Mouse (Mus musculus): ENCODE results near the gene Ankrd17. TPM values are rescaled to one million over a fixed set of nuclear protein-coding genes. Genes with fewer than 3 reads are reported as not detected.
A peak's percentile ranks its signal among the peaks of the same experiment; 100 is the strongest.

Gene Ankrd17
- polyA plus RNA-seq, 1 experiment from 2014 or later, result 27.7 TPM

DNA sequence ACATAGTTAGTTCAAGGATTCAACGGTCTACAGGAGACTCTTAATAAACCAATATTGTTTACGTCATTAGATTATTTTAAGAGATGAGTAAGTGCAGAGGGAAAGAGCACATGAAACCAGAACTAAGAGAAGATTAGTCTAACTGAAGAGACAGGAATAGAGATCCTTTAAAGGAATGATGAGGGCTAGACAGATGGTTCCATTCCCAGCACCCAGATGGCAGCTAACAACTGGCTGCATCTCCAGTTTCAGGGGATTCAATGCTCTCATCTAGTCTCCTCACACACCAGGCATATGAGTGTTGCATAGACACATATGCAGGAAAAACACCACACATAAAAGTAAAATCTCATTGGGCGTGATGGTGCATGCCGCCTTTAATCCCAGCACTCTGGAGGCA lies 133.1 kb downstream of the Ankrd17 start:
- Histone ChIP-seq H3K9ac (ENCODE audit: low read length) (no peak overlapping the region), H3K27ac (ENCODE audit: low read depth, low read length) (no peak overlapping the region), H3K4me2 (no peak overlapping the region), H3K27me3 (ENCODE audit: control insufficient read depth, insufficient read depth, low read length) (no peaks in the 10 kb centered on the region), H3K9me3 (ENCODE audit: control insufficient read depth, low read length) (no peaks in the 10 kb centered on the region), H3K36me3 (ENCODE audit: control insufficient read depth, insufficient read depth, low read length) (peaks cover 20% of the 10 kb centered on the region), H3K4me3 (ENCODE audit: low read depth, low read length) (no peak overlapping the region), H3K4me1 (ENCODE audit: control insufficient read depth, insufficient read depth, low read length) (no peaks in the 10 kb centered on the region)
- DNase-seq (ENCODE audit: low spot score, missing footprints) (no peak), ATAC-seq (ENCODE audit: low FRiP score) (no peak)
- WGBS, result 97% methylated on average over 4 of the region's 4 CpGs

DNA sequence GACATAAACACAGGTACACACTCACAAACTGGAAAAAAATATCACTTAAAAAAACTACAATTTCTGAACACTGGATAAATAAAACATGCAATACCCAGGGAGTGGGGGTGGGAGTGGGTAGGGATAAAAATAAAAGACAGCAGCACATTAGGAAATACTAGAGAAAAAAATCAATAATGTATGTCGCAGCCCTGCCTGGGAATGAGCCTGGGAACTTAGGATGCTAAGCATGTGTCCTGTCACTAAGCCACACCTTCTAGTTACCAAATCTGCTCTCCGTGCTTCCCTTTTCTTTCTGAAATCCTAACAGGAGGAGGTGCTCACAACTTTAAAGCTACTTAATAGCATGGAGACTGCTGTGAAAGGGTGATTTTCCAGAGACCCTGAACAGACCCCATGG lies 136.6 kb downstream of the Ankrd17 start:
- Histone ChIP-seq H3K36me3 (ENCODE audit: control insufficient read depth, insufficient read depth, low read length) (peaks cover 12% of the 10 kb centered on the region), H3K4me2 (no peak overlapping the region), H3K9ac (ENCODE audit: low read length) (no peak overlapping the region), H3K27me3 (ENCODE audit: control insufficient read depth, insufficient read depth, low read length) (no peaks in the 10 kb centered on the region), H3K4me1 (ENCODE audit: control insufficient read depth, insufficient read depth, low read length) (no peaks in the 10 kb centered on the region), H3K27ac (ENCODE audit: low read depth, low read length) (no peak overlapping the region), H3K4me3 (ENCODE audit: low read depth, low read length) (no peak overlapping the region), H3K9me3 (ENCODE audit: control insufficient read depth, low read length) (no peaks in the 10 kb centered on the region)
- ATAC-seq (ENCODE audit: low FRiP score), result no peak
- DNase-seq (ENCODE audit: low spot score, missing footprints), result no peak
- 93% methylated on average over 2 of the region's 2 CpGs for WGBS

DNA sequence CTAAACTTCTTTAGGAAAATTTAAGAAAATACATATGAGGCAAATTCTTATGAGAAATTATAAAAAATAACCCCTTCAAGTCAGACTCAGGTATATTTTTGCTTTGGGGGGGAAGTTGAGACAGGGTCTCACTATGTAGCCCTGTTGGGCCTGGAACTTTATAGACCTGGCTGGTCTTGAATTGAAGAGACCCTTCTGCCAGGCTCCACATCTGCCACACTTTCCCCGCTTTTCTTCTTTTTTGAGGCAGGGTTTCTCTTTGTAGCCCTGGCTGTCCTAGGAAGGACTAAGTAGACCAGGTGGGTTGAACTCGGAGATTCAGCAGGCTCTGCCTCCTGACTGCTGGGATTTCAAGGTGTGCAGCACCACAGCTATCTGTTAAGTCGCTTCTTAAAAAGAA lies 139.7 kb downstream of the Ankrd17 start:
- Histone ChIP-seq H3K27ac (ENCODE audit: low read depth, low read length) (no peak overlapping the region), H3K4me1 (ENCODE audit: control insufficient read depth, insufficient read depth, low read length) (peaks cover 4% of the 10 kb centered on the region), H3K4me2 (no peak overlapping the region), H3K9ac (ENCODE audit: low read length) (no peak overlapping the region), H3K36me3 (ENCODE audit: control insufficient read depth, insufficient read depth, low read length) (peaks cover 8% of the 10 kb centered on the region), H3K27me3 (ENCODE audit: control insufficient read depth, insufficient read depth, low read length) (no peaks in the 10 kb centered on the region), H3K9me3 (ENCODE audit: control insufficient read depth, low read length) (no peaks in the 10 kb centered on the region), H3K4me3 (ENCODE audit: low read depth, low read length) (no peak overlapping the region)
- ATAC-seq (ENCODE audit: low FRiP score), result no peak
- WGBS, result 91% methylated on average over 3 of the region's 3 CpGs
- peak; percentile 70 for DNase-seq (ENCODE audit: low spot score, missing footprints)

DNA sequence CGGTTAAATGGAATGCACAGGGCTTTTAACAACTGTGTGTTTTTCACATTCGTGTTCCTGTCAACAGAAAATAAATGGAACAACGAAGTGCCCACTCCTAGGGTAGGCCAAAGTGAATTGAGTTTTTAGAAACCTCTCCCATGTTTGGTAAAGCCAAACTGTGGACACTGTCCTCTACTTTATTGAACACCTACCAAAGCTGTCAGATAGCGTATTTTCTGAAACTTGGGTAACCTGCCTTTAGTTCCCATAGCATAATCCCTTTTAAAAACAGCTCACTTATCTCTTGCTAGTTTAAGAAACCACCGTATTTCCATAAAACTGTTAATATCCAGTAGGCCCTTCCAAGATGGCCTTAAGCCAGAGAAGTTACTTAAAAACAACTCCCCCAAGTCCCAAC lies 141.6 kb downstream of the Ankrd17 start:
- H3K4me3 ChIP-seq (ENCODE audit: low read depth, low read length), result no peak overlapping the region
- no peaks in the 10 kb centered on the region for H3K27me3 ChIP-seq (ENCODE audit: control insufficient read depth, insufficient read depth, low read length)
- H3K9ac ChIP-seq (ENCODE audit: low read length), result no peak overlapping the region
- H3K4me2 ChIP-seq, result no peak overlapping the region
- 87% methylated on average over 5 of the region's 5 CpGs for WGBS
- peaks cover 4% of the 10 kb centered on the region for H3K4me1 ChIP-seq (ENCODE audit: control insufficient read depth, insufficient read depth, low read length)
- no peak overlapping the region for H3K27ac ChIP-seq (ENCODE audit: low read depth, low read length)
- DNase-seq (ENCODE audit: low spot score, missing footprints), result peak; percentile 87
- H3K36me3 ChIP-seq (ENCODE audit: control insufficient read depth, insufficient read depth, low read length), result peaks cover 8% of the 10 kb centered on the region
- ATAC-seq (ENCODE audit: low FRiP score), result no peak
- no peaks in the 10 kb centered on the region for H3K9me3 ChIP-seq (ENCODE audit: control insufficient read depth, low read length)

DNA sequence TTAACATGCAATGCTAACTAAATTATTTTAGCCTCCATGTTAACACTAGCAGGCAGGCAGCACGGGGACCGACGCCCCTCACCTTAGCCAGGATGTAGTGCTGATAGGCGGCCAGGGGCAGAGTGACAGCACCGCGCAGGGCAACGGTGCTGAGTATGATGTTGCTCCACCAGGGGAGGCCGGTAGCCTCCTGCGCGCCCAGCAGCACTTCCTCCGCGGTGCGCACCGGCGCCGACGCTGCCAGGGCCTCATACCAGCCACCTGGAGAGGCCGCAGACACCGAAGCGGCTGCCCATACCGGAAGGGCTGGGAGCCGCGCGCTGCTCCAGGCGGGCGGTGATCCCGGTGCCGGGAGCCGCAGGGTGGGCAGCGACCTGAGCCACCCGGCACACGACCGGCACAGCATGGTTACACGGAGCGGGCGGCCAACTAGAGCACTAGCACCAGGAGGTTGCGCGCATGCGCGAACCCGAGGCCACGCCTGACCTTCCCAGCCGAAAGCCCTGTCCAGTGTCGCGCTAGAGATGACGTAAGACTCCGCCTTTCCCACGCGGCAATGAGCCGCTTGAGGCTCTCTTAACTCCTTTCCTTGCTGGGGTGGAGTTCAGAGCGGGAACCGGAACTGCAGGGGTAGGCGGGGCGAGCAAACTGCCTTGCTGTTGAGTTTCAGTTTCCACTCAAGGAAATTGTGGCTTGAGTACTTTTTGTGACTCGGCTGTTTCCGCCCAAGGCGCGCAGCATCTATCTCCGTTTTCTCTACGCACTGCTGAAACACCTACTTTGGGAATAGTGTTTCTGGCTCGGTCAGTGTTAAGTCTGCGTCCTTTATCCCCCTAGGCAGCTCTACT lies 142.6 kb downstream of the Ankrd17 start, which contains the start of gene Cox18:
Gene Cox18, minus strand, starts transcription at position 468 of the 848 bp plus-strand sequence.
- ATAC-seq (ENCODE audit: low FRiP score) (peak; percentile 98), DNase-seq (ENCODE audit: low spot score, missing footprints) (peak; percentile 99)
- Histone ChIP-seq H3K36me3 (ENCODE audit: control insufficient read depth, insufficient read depth, low read length) (peaks cover 3% of the 10 kb centered on the region; the same call in 1 of the 2 replicates), H3K27me3 (ENCODE audit: control insufficient read depth, insufficient read depth, low read length) (no peaks in the 10 kb centered on the region), H3K9me3 (ENCODE audit: control insufficient read depth, low read length) (no peaks in the 10 kb centered on the region), H3K4me2 (peak within 1 kb of the TSS; percentile 76), H3K4me3 (ENCODE audit: low read depth, low read length) (peak within 1 kb of the TSS; percentile 80), H3K4me1 (ENCODE audit: control insufficient read depth, insufficient read depth, low read length) (peaks cover 4% of the 10 kb centered on the region), H3K27ac (ENCODE audit: low read depth, low read length) (peak within 1 kb of the TSS; percentile 76), H3K9ac (ENCODE audit: low read length) (peak within 1 kb of the TSS; percentile 85)
- under 1% methylated on average over 62 of the region's 62 CpGs for WGBS

DNA sequence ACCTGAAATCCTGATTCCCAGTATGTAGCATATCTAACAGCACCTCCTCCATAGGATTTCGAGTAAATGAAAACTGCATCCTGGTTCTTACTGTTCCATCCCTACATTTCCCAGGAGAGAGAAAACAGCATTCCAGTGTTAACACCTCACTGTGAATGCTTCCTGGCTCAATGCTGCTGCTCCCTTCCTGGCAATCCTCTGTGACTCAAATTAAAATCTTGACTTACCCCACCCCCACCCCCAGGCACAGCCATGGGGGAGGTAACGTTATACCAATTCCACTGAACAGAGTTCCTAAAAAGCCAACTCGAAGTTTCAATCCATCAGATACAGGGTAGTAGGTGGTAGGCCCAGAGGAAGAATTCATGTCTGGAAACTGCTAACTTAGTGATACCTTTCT lies 143.4 kb downstream of the Ankrd17 start:
- H3K36me3 ChIP-seq (ENCODE audit: control insufficient read depth, insufficient read depth, low read length), result peaks cover 2% of the 10 kb centered on the region; the same call in 1 of the 2 replicates
- 45% methylated on average over 3 of the region's 3 CpGs for WGBS
- H3K27ac ChIP-seq (ENCODE audit: low read depth, low read length), result no peak overlapping the region

DNA sequence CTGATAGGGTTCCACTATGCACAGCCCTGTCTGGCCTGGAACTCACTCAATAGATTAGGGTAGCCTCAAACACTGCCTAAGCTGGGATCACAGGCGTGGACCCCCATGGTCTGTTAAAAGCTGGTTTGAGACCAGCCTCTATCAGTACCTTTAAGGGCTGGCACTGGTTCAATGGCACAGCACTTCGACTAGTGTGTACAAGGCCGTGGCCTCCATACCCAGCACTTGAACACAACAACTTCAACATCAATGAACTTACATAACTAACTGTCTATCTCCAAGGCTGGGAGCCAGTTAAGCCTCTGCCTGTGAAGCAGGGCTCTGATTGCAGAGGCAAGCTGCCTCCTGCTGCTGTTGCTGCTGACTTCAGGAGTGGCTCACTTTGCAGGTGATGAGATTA lies 148.6 kb downstream of the Ankrd17 start:
- 98% methylated on average over 3 of the region's 3 CpGs for WGBS
- no peak overlapping the region for H3K27ac ChIP-seq (ENCODE audit: low read depth, low read length)

More for the DNA sequence above, 143.4 kb downstream of the Ankrd17 start:
- Histone ChIP-seq H3K9me3 (ENCODE audit: control insufficient read depth, low read length) (no peaks in the 10 kb centered on the region), H3K27me3 (ENCODE audit: control insufficient read depth, insufficient read depth, low read length) (no peaks in the 10 kb centered on the region), H3K4me2 (peak overlapping the region; percentile 76), H3K4me1 (ENCODE audit: control insufficient read depth, insufficient read depth, low read length) (peaks cover 4% of the 10 kb centered on the region), H3K4me3 (ENCODE audit: low read depth, low read length) (peak overlapping the region; percentile 80), H3K9ac (ENCODE audit: low read length) (peak overlapping the region; percentile 85)
- ATAC-seq (ENCODE audit: low FRiP score) (no peak), DNase-seq (ENCODE audit: low spot score, missing footprints) (no peak)

DNA sequence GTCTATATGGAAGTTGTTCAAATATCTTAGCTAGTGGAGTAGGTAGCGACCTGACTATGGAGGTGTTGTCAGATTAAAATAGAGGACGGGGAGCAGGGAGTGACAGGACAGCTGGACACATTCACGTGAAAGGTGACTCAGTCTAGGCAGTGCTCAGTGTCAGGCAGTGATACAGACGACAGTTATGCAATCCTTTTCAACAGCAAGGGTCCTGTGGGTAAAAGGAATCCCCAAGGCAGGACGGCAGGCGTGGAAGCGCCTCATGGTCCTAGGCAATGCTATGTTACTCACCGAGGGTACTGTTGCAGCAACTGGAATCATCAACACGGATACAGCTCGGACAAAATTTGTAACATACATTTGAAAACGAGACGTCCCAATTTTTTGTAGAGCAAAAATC lies 149.2 kb downstream of the Ankrd17 start:
- WGBS, result 94% methylated on average over 12 of the region's 12 CpGs
- peaks cover 6% of the 10 kb centered on the region; the same call in 1 of the 2 replicates for H3K36me3 ChIP-seq (ENCODE audit: control insufficient read depth, insufficient read depth, low read length)
- no peak overlapping the region for H3K4me2 ChIP-seq
- no peak for ATAC-seq (ENCODE audit: low FRiP score)
- no peak overlapping the region for H3K4me3 ChIP-seq (ENCODE audit: low read depth, low read length)
- H3K4me1 ChIP-seq (ENCODE audit: control insufficient read depth, insufficient read depth, low read length), result no peaks in the 10 kb centered on the region
- no peak overlapping the region for H3K9ac ChIP-seq (ENCODE audit: low read length)
- H3K9me3 ChIP-seq (ENCODE audit: control insufficient read depth, low read length), result no peaks in the 10 kb centered on the region
- DNase-seq (ENCODE audit: low spot score, missing footprints), result peak; percentile 31
- H3K27ac ChIP-seq (ENCODE audit: low read depth, low read length), result no peak overlapping the region
- H3K27me3 ChIP-seq (ENCODE audit: control insufficient read depth, insufficient read depth, low read length), result no peaks in the 10 kb centered on the region

More for the DNA sequence above, 148.6 kb downstream of the Ankrd17 start:
- Histone ChIP-seq H3K4me2 (no peak overlapping the region), H3K36me3 (ENCODE audit: control insufficient read depth, insufficient read depth, low read length) (peaks cover 6% of the 10 kb centered on the region; the same call in 1 of the 2 replicates), H3K9me3 (ENCODE audit: control insufficient read depth, low read length) (no peaks in the 10 kb centered on the region), H3K4me1 (ENCODE audit: control insufficient read depth, insufficient read depth, low read length) (no peaks in the 10 kb centered on the region), H3K27me3 (ENCODE audit: control insufficient read depth, insufficient read depth, low read length) (no peaks in the 10 kb centered on the region), H3K4me3 (ENCODE audit: low read depth, low read length) (no peak overlapping the region), H3K9ac (ENCODE audit: low read length) (no peak overlapping the region)
- no peak for ATAC-seq (ENCODE audit: low FRiP score)
- no peak for DNase-seq (ENCODE audit: low spot score, missing footprints)

DNA sequence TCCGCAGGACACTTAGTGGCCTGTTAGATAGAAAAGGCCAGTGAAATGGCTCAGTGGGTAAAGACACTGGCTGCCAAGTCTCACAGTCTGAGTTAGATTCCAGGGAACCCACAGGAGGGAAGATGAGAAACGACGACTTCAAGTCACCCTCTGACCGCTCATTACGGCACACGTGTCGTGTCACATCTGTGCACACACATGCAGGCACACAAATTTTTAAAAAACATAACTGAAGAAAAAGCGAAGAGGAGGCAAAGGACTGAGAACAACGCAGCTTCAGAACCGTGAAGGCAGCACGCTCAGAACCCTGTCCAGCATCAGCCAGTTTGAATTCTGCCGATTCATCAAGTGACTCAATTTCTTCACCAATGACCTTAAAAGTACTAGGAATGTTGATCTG lies 153.0 kb downstream of the Ankrd17 start:
- H3K9ac ChIP-seq (ENCODE audit: low read length), result no peak overlapping the region
- 95% methylated on average over 12 of the region's 12 CpGs for WGBS
- no peak overlapping the region for H3K27ac ChIP-seq (ENCODE audit: low read depth, low read length)
- H3K4me3 ChIP-seq (ENCODE audit: low read depth, low read length), result no peak overlapping the region
- H3K4me1 ChIP-seq (ENCODE audit: control insufficient read depth, insufficient read depth, low read length), result no peaks in the 10 kb centered on the region
- ATAC-seq (ENCODE audit: low FRiP score) (no peak), DNase-seq (ENCODE audit: low spot score, missing footprints) (peak; percentile 84)
- H3K4me2 ChIP-seq, result no peak overlapping the region
- no peaks in the 10 kb centered on the region for H3K9me3 ChIP-seq (ENCODE audit: control insufficient read depth, low read length)
- peaks cover 5% of the 10 kb centered on the region; the same call in 1 of the 2 replicates for H3K36me3 ChIP-seq (ENCODE audit: control insufficient read depth, insufficient read depth, low read length)
- H3K27me3 ChIP-seq (ENCODE audit: control insufficient read depth, insufficient read depth, low read length), result no peaks in the 10 kb centered on the region
